Mouse (Mus musculus) layer of hippocampus, postnatal 10 days (tissue): ENCODE results near the gene Fezf1. TPM values are rescaled to one million over a fixed set of nuclear protein-coding genes. Genes with fewer than 3 reads are reported as not detected.
A peak's percentile ranks its signal among the peaks of the same experiment; 100 is the strongest.

Experiments
- DNase-seq, 2 experiments: peaks; one replicate each; pipeline ENCODE4 v3.0.0; 2021; ENCODE audit warnings: low spot score in 2 of 2
- total RNA-seq, 2 experiments: library from RNA; stranded (reverse); gene quantifications; 2 replicates each; pipeline ENCODE4 v1.2.3; 2021

Fezf1 gene
- total RNA-seq, 2 experiments from 2014 or later: not detected

DNA sequence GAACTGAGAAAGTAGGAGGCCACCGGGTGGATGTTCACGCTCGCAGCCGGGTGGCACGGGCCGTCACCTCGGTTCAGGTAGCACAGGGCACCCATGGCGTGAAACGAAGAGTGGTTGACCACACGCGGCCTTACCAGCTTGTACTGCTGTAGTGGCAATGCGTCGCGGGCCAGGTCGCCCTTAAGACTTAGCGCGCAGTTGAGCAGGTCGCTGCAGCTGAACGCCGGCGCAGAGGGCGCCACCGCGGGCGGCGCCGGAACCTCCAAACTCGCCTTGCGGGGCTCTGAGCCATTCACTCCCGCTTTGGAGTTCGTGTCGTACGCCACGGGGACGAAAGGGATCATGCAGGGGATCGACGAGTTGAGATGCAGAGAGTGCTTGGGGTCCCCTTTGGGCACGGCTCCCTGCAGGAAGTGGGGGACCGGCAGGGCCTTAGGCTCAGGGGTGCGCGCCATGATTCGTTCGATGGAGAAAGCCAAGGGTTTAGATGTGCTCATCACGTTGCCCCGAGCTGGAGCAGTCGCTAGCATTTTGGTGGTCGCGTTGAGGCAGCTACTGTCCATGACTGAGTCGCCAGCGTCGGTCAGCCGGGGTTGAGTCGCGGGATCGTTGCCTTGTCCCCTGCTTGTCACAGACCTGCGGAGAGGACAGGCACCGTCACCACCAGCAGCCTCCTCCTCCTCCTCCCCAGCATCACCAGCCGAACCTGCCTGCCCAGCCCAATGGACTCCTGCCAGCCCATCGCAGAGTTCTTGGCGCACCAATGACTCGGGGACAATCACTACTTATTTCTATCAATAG lies 450 bp downstream of the Fezf1 start:
- DNase-seq: no peak

- peak in 1 of 2 experiments; percentile 17 for DNase-seq
Observed at GRCm38 (mm10) chr6:23246790-23247511, 1.2 kb downstream of the Fezf1 start.

DNA sequence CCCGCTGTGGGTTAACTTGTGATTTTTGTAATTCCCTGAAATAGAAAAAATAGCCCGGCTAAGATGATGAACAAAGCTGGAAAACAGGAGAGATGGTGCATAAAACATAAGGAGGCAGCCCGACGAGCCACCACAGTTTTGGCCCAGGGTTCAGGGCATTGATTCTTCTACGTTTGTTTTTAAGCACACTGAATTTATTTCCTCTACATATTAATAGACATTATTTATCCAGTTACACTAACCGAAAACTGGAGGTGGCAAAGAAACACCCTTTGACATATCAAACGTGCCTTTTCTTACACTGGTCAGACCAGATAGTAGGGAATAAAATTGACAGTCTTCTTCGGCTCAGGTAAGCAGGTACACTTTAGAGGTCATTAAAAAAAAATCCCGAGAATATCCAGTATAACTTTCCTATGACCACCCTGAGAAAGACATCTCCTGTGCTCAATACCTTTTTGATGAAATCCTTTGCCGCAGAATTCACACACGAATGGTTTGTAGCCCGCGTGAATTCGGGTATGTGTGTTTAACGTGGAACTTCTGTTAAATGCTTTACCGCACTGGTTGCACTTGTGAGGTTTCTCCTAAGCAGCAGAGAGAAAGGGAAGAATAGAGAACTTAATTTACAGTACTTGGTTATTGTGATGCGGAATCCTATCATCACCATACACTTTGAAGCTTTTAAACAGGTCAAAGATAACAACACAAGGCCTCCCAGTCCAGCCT lies 1.9 kb downstream of the Fezf1 start:
- no peak for DNase-seq

GRCm38 (mm10) chr6:23245545-23246011 lies 2.6 kb downstream of the Fezf1 start:
- peak in 1 of 2 experiments; percentile 20 for DNase-seq

- no peak for DNase-seq
Observed at GRCm38 (mm10) chr6:23245121-23245520, 3.0 kb downstream of the Fezf1 start.

DNA sequence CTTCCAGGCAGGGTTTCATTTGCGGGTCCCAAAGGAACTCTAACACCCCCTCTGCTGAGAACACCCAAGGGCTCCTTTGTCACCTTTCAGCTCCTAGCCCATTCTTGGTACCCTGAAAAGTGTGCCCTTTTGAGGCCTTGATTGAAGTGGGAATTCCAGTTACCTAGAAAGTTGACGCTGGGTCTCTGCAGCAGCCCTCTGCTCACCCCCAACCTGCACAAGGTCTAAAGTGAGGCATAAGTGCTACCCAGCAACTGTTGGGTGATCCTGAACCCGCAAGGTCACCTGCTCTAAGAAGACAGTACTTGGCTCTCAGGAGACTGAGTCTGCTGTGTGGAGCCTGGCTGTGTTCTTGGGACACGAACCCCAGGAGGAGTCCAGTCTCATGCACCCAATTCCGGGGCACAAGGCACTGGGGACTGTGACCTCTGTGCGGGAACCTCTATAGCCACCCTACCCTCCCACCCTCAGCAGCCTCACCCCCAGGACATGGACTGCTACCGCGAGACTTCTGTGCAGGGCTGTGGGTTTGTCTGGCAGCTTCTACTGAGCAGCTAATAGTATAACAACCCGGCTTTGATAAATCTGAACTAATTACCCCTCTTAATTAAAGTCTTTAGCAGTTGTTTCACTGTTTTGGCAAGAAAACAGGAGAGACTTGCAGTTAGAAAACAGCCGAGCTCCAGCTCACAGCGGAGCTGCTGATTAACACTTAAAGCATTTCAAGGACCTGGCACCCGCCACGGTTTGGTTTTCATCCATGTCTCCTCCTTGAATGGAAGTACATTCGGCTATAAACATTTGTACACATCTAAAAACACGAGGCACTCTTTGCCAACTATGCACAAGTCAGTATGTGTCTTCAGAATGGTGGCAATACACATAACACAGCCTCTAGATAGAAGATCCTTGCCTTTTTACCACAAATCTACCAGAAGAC lies 4.1 kb downstream of the Fezf1 start:
- no peak for DNase-seq

DNA sequence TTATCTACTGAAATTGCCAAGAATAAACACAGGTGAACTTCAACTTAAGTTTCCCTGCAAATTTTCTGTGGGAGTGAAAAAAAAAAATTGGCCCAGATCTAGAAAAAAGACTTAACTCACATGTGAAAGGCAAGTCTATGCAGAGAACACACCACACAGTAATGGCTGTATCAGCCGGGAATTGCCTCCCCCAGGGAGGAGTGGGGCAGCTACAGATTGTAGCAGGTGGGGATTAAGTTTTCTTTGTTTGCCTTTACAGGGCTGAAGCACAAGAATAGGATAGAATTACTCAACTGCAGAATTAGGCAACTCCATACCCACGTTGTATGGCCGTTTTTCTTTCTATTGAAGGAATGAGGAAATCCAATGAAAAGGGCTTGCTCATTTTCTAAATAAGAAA lies 36.7 kb downstream of the Fezf1 start:
- DNase-seq: no peak

- DNase-seq: peak; percentile 10 to 14
Observed at GRCm38 (mm10) chr6:23207791-23208190, 40.4 kb downstream of the Fezf1 start.

- DNase-seq: peak in 1 of 2 experiments; percentile 14
Observed at GRCm38 (mm10) chr6:23202630-23203029, 45.5 kb downstream of the Fezf1 start.

Other genes with a start within 250 kb of the Fezf1 start
- 1 to 10 TPM; 1.4 to 1.8 TPM for gene Aass, start 115.4 kb downstream of the Fezf1 start, total RNA-seq